Mouse (Mus musculus): Measurements from ENCODE around the gene Rbpms2. TPM values are rescaled to one million over a fixed set of nuclear protein-coding genes. Genes with fewer than 3 reads are reported as not detected.
"Not testable (repeated sequence)": the region's sequence is repeated elsewhere in the genome, so short reads cannot be mapped to it uniquely, and the experiment has no call there.

The Rbpms2 gene
- total RNA-seq, 2 experiments from 2014 or later: 29.7 to 30.8 TPM

DNA sequence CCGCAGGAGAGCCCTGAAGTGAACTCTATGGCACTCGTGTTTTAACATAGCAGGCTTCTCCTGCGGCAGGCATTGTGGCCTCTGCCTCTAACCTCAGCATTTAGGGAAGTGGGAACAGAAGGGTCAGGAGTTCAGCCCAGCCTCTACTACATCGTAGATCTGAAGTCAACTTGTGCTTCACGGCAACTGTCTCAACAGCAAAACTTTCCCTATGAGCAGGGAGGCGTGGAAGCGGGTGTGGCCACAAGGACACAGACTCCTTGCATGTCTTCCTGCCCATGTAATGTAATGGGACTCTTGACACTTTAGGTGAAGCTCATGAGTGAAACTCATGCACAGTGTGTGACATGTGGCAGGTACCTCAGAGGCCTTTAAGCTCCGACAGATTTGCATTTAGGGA is 26.1 kb downstream of the Rbpms2 start:
- peak in 1 of 2 experiments; percentile 25 for DNase-seq

DNA sequence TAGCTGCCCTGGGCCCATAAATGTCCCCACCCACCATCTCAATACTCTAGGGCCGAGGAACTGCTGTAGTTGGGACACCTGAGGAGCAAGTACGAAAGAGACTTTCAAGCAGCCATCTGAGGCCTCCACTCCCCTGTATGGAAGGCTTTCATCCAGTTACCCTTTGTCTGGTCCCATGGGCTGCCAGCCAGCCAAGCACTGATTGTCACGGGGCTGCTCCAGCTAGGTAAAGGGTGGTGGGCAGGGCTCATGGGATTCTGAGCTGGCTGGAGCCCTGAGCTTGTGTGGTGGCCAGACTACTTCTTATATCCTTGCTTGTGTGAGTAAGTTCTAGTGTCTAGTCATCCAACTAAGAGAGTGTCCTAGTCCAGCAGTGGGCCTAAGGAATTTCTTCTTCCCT is 27.8 kb downstream of the Rbpms2 start:
- DNase-seq: no peak

GRCm38 (mm10) chr9:65661029-65661428 is 31.6 kb downstream of the Rbpms2 start:
- no peak for DNase-seq

DNA sequence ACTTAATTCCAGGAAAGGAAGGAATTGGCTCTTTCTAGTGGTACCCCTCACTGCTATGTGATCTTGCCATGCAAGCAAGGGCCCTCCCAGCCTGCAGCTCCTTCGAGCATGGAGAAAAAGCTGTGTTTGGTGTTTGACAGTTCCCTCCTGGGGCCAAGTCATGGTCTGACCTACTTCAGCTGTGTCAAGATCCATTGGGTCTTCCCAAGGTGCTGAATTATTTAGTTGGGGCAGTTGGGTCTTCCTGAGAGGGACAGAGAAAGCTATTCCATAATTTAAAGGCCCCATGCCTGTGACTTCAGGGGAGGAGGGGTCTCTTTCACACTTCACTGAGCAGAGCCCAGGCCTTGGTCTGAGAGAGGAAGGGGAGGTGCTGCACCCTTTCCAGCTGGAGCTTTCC is 32.0 kb downstream of the Rbpms2 start:
- no peak for DNase-seq

DNA sequence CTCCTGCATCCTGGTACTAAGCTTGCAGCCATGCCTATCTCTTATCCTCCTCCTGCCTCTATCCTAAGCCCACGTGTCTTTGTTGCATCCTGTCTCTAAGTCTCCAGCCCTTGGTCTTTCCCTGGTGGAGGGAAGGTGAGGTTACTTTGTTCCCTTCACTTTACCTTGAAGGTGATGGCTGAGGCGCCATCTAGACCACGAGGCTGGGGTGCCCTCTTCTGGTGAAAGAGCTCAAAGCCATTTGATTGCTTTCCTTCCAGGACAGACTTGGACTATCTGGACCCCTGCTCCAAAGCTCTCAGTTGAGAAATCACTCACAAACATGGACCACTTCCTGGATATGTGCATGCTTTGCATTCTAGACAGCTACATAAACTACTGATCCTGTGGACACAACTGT is 34.7 kb downstream of the Rbpms2 start:
- DNase-seq: peak; percentile 54 to 85

- DNase-seq: peak; percentile 62 to 86
Observed at GRCm38 (mm10) chr9:65666042-65666441, 36.6 kb downstream of the Rbpms2 start.

DNA sequence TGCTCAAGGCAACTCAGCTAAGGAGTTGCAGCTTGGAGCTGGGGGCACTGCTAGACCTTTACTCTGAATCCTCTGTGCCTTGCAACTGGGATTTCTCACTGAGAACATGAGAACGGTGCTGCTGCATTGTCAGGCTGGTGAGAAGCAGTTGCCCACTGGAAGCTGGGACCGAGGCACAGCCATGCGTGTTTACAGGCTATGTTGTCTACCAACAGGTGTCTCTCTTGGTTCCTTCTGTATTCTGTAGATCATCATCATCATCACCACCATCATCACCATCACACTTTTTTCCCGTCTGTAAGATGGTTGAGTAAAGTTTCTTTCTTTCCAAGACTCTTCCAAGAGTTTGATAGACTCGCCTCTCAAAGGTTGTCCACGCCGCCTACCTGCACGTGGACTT is 38.3 kb downstream of the Rbpms2 start, which contains the start of gene Oaz2:
Gene Oaz2 (plus strand): TSS at position 301 of the 400 bp plus-strand sequence.
- DNase-seq: no peak

DNA sequence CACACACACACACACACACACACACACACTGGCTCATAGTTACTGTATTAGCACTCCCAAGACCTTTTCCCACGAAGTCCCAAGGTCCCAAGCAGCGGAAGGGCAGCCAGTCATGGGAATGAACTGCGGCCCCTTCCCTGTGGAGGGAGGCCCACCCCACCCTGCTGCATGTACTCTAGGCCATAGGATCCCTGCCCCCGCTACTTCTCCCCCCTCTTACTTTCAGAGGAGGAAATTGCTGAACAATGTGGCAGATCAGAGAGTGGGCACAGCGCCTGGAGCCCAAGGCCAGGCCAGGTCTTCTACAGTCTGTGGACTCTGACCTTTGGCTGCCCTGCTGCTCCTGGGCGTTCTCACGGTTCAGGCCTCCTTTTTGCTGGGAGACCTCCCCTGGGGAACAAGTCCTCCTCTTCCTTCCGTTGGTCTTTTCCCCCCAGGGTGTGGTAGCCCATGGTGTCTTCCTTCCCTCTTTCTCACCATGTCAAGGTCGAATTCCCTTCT is 42.0 kb downstream of the Rbpms2 start:
- peak; percentile 68 to 87 for DNase-seq

GRCm38 (mm10) chr9:65672996-65673395 is 43.5 kb downstream of the Rbpms2 start:
- peak; percentile 25 to 39 for DNase-seq

- DNase-seq: no peak
Observed at GRCm38 (mm10) chr9:65675461-65676357, 46.3 kb downstream of the Rbpms2 start.

GRCm38 (mm10) chr9:65676358-65677118 is 47.1 kb downstream of the Rbpms2 start:
- peak; percentile 98 for DNase-seq

GRCm38 (mm10) chr9:65677119-65677462 is 47.6 kb downstream of the Rbpms2 start:
- DNase-seq: peak in 1 of 2 experiments; percentile 45

GRCm38 (mm10) chr9:65679181-65679761 is 49.8 kb downstream of the Rbpms2 start:
- peak; percentile 72 to 79 for DNase-seq

- no peak for DNase-seq
Observed at GRCm38 (mm10) chr9:65680938-65681633, 51.6 kb downstream of the Rbpms2 start.

DNA sequence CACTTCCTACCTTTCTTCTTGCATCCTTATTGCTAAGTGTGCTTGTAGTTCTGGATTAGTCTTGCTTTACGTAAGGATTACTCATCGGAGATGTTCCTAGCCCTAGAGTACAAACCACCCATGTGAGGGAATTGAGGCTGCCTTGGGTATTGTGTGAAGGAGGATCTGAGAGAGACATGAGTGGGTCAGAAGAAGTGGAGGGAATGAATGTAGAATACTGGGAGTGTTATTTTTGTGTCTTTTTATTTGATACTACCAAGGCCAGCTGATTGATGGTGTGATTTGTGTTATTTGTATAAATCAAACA is 52.1 kb downstream of the Rbpms2 start:
- no peak for DNase-seq

GRCm38 (mm10) chr9:65682183-65682582 is 52.7 kb downstream of the Rbpms2 start:
- no peak for DNase-seq

- DNase-seq: peak in 1 of 2 experiments; percentile 54
Observed at GRCm38 (mm10) chr9:65682994-65683393, 53.5 kb downstream of the Rbpms2 start.

GRCm38 (mm10) chr9:65684704-65685103 is 55.3 kb downstream of the Rbpms2 start:
- no peak for DNase-seq

DNA sequence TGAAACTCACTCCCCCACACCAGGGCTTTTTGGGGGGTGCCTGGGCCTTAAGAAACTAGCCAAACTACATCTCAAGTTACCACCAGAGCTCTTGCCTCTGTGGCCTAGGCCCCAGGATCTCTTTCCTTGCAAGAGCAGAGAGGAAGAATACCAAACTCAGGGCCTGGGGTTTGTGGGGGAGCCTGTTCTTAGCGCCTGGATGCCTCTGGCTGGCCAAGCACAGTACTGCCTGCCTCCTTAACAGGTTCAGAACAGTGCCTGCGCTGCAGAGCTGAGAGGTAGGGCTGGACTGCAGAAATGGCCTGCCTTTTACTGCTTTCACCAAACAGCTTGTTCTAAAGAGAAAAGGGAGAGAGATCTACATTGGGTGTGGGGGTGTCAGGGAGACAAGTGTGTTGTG is 60.4 kb downstream of the Rbpms2 start:
- not testable (repeated sequence) for DNase-seq

DNA sequence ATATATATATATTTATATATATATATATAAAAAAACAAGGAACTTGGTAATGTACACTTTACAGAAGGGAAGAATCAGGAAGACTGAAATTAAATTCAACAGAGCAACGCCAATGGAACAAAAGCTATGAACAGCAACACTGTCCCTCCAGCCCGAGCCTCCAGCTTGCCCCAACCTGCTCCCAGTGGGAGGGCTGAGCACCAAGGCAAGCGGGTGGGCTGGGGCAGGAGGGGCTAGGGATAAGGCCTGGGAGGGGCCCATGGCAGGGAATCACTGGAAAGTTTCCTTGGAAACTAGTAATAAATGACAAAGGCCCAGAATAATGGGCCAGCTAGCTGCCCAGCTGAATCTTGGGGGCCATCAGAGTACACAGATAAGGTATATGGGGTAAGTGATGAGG is 63.0 kb downstream of the Rbpms2 start:
- DNase-seq: no peak

GRCm38 (mm10) chr9:65692959-65693603 is 63.6 kb downstream of the Rbpms2 start:
- no peak for DNase-seq

- peak; percentile 72 to 73 for DNase-seq
Observed at GRCm38 (mm10) chr9:65695646-65696045, 66.2 kb downstream of the Rbpms2 start.

Data from heart, adult 18-20 months (tissue).